Mouse (Mus musculus) leukemia stem cell, adult 10-12 weeks (primary cell): ENCODE data around the gene Homer2. TPM values are rescaled to one million over a fixed set of nuclear protein-coding genes. Genes with fewer than 3 reads are reported as not detected.

ENCODE experiments used
- polyA plus RNA-seq: library from polyadenylated mRNA; stranded (reverse); fragments of >175 nt; gene quantifications from 2 replicates; pipeline ENCODE4 v1.2.3, GENCODE M21; 2012; ENCODE audit warnings: low replicate concordance

Homer2 gene
- 0.20 and 0.39 TPM in 2 replicates for polyA plus RNA-seq

DNA sequence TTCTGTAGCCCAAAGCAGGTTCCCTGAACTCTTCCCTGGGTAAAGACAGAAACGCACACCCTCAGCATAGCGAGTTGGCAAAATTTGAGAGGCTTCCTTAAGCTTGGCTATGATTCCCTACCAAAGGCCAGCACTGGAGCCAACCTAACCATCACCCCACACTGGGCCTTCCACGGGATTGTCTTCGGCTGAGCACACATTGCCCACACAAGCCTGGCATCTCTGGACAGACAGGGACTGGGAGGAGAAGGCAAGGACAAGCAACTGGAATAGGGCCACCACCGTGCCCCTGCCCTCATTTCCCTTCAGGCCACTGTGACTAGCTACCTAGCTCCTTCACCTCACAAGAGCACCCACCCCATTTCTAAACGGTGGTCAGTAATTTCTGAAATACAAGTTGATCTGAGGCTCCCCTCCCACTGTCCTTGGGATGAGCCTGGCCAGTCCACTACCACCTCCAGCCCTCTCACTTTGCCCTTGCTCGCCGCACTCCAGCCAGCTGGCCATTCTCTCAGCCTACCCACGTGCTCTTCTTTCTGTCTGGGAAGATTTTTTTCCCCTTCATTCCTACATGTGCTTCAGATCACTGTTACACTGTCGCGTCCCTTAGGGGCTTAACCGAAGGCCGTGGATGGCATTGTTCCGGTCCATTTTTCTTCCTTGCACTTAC is at the start of gene Homer2:
Homer2 (minus strand) TSS at position 57 of the 670 bp plus-strand sequence.

GRCm38 (mm10) chr7:81571108-81571940 is 136.0 kb downstream of the Homer2 start, which contains the start of gene Whamm:
Gene Whamm, plus strand, starts transcription at chr7:81571266.

DNA sequence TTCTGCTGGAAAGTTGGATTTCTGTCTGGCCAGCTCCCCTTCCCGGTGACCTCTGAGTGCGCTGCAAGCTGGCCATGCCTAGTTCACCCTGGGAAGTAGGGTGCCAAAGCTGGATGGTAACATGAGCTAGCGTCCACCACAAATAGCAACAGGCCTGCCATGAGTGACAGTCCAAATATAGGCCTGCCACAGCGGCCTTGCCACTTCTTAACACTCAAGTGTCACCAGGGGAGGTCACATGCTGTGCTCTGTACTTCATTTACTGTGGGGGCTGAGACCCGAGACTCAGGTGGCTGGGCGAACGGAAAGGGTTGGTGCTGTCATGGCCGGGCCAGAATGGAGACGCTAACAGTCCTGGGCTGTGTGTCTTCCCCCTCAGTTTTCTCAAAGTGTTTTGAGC is 140.4 kb downstream of the Homer2 start, which contains the start of gene Fsd2:
Fsd2 (minus strand) TSS at position 53 of the 400 bp plus-strand sequence.

Other genes starting within 250 kb of the Homer2 start
- gene Ap3b2, start 213.6 kb downstream of the Homer2 start, polyA plus RNA-seq, result not detected in 2 replicates
- gene BC048679, start 209.2 kb downstream of the Homer2 start, polyA plus RNA-seq, result not detected in 2 replicates
- gene Fsd2, start 140.6 kb downstream of the Homer2 start, polyA plus RNA-seq, result not detected in 2 replicates
- gene Whamm, start 136.3 kb downstream of the Homer2 start, polyA plus RNA-seq, result 12.9 and 16.2 TPM in 2 replicates
- 1.4 and 4.5 TPM in 2 replicates for gene Ramac, start 55.4 kb upstream of the Homer2 start, polyA plus RNA-seq
- gene 3110040N11Rik, start 82.0 kb upstream of the Homer2 start, polyA plus RNA-seq, result 8.8 and 9.5 TPM in 2 replicates
- gene Btbd1, start 121.9 kb upstream of the Homer2 start, polyA plus RNA-seq, result 9.1 and 9.7 TPM in 2 replicates
- not detected in 2 replicates for gene Gm10160, start 148.3 kb upstream of the Homer2 start, polyA plus RNA-seq
- 10.0 and 11.9 TPM in 2 replicates for gene Tm6sf1, start 151.5 kb upstream of the Homer2 start, polyA plus RNA-seq
- 0.17 and 0.23 TPM in 2 replicates for gene Hdgfl3, start 226.9 kb upstream of the Homer2 start, polyA plus RNA-seq